Mouse (Mus musculus) small intestine, adult 2 months (tissue): ENCODE measurements around the gene Slc16a5.

Source experiments
- CTCF ChIP-seq: fragments of 200-500 bp; IDR thresholded peaks from 2 replicates; pipeline ENCODE4 v1.5.1; 2012; ENCODE audit warnings: low read depth, mild to moderate bottlenecking, control low read depth, inconsistent platforms, low read length, moderate library complexity, mixed read lengths; ENCODE audit not compliant: insufficient replicate concordance, insufficient read length; ENCODE audit errors: extremely low read depth
- POLR2A ChIP-seq: fragments of 200-500 bp; IDR thresholded peaks from 2 replicates; pipeline ENCODE4 v1.6.1; 2012; ENCODE audit warnings: low read depth, mild to moderate bottlenecking, control low read depth, inconsistent platforms, low read length, moderate library complexity

GRCm38 (mm10) chr11:115419531-115420237 is 42.6 kb upstream of the Slc16a5 start, which contains the start of the genes Atp5h and Kctd2:
- TF ChIP-seq CTCF (no peak), POLR2A (peak; percentile 86)
